Mouse (Mus musculus): ENCODE results near the gene Vmn1r15. TPM values are rescaled to one million over a fixed set of nuclear protein-coding genes. Genes with fewer than 3 reads are reported as not detected.

Vmn1r15 gene
- polyA plus RNA-seq (2015; fragmentation: Nextera tagmentation; extraction: Ambion mirVana), result not detected in 2 replicates

GRCm38 (mm10) chr6:57257652-57258051 lies at the start of gene Vmn1r15:
Gene Vmn1r15, plus strand, starts transcription at chr6:57257952.
- Histone ChIP-seq H3K9me3 (replicated peaks) (no peaks in the 10 kb centered on the region), H3K4me3 (no peak within 1 kb of the TSS), H3K36me3 (no peaks in the 10 kb centered on the region), H3K4me2 (no peak within 1 kb of the TSS), H3K27ac (no peak within 1 kb of the TSS), H3K4me1 (replicated peaks) (no peaks in the 10 kb centered on the region), H3K27me3 (no peaks in the 10 kb centered on the region), H3K9ac (no peak within 1 kb of the TSS)
- 63% methylated on average over 1 of the region's 1 CpGs for WGBS
- no peak for ATAC-seq (replicated peaks; ENCODE audit: insufficient number of reproducible peaks, insufficient read depth, low FRiP score, low read depth)

DNA sequence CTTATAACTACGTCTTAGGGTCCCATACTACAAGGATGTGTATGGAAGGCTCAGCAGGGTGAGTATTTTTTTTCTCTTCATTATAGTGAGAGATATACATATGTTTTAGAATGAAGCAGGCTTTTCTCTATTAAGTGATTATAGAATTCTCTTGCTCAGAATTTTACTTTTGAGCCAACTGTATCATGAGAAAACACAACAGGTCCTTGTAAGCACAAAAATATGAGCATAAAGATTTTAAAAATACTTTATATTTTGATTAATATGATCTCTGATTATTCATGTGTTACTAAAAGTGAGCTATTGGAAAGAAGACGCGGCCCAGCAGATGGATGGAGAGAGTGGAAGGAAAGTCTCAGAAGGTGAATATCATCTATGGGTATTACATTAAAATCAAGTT lies 26.4 kb upstream of the Vmn1r15 start, which contains the start of gene Vmn1r14:
Gene Vmn1r14, plus strand, starts transcription at position 301 of the 400 bp plus-strand sequence.
- Histone ChIP-seq H3K36me3 (no peaks in the 10 kb centered on the region), H3K9ac (no peak within 1 kb of the TSS), H3K9me3 (replicated peaks) (no peaks in the 10 kb centered on the region), H3K4me3 (no peak within 1 kb of the TSS), H3K4me2 (no peak within 1 kb of the TSS), H3K4me1 (replicated peaks) (no peaks in the 10 kb centered on the region), H3K27me3 (no peaks in the 10 kb centered on the region), H3K27ac (no peak within 1 kb of the TSS)
- 85% methylated on average over 3 of the region's 3 CpGs for WGBS
- no peak for ATAC-seq (replicated peaks; ENCODE audit: insufficient number of reproducible peaks, insufficient read depth, low FRiP score, low read depth)

DNA sequence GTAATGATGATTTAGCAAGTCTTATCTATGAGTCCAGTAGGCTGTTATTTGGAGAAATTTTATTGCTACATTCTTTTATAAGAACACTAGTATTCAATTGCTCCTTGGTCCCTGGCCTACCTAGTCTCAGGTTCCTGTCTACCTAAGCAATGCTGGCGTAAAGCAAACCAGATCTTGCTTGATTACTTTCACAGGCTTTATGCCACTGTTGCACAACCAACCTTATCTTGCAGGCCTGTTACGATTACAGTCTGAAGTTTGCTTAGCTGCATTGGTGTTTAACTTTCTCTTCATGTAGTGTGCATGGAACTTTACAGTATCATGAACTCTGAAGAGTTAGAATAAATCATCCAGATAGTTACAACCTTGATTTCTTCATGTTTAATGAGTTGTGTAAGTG lies 3.2 kb downstream of the Vmn1r15 start:
- Histone ChIP-seq H3K36me3 (no peaks in the 10 kb centered on the region), H3K27me3 (no peaks in the 10 kb centered on the region), H3K4me2 (no peak overlapping the region), H3K4me3 (no peak overlapping the region), H3K27ac (no peak overlapping the region), H3K9me3 (replicated peaks) (no peaks in the 10 kb centered on the region), H3K4me1 (replicated peaks) (no peaks in the 10 kb centered on the region), H3K9ac (no peak overlapping the region)
- 73% methylated on average over 2 of the region's 2 CpGs for WGBS
- no peak for ATAC-seq (replicated peaks; ENCODE audit: insufficient number of reproducible peaks, insufficient read depth, low FRiP score, low read depth)

DNA sequence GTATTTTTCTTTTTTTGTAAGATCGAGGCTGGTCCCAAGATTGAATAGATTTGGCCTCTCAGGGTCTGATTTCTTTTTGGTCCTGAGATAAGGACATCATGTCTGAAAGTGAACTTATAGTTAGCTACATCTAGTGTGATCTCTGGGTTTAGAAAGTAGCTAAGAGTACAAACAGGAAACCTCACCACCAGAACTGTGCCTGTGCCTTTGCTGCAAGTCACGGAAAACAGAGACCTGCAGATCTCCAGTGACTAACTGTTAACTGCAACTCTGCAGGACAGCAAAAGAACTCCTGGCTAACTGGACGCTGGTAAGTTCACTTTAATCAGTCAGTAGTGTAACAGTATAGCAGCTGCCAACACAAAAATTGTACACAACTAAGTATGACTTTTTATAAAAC lies 14.1 kb downstream of the Vmn1r15 start:
- H3K4me3 ChIP-seq, result no peak overlapping the region
- no peaks in the 10 kb centered on the region for H3K36me3 ChIP-seq
- H3K27me3 ChIP-seq, result no peaks in the 10 kb centered on the region
- no peak overlapping the region for H3K4me2 ChIP-seq
- no peaks in the 10 kb centered on the region for H3K4me1 ChIP-seq (replicated peaks)
- no peak for ATAC-seq (replicated peaks; ENCODE audit: insufficient number of reproducible peaks, insufficient read depth, low FRiP score, low read depth)
- no peaks in the 10 kb centered on the region for H3K9me3 ChIP-seq (replicated peaks)
- WGBS, result 59% methylated on average over 3 of the region's 3 CpGs
- no peak overlapping the region for H3K9ac ChIP-seq
- H3K27ac ChIP-seq, result no peak overlapping the region

DNA sequence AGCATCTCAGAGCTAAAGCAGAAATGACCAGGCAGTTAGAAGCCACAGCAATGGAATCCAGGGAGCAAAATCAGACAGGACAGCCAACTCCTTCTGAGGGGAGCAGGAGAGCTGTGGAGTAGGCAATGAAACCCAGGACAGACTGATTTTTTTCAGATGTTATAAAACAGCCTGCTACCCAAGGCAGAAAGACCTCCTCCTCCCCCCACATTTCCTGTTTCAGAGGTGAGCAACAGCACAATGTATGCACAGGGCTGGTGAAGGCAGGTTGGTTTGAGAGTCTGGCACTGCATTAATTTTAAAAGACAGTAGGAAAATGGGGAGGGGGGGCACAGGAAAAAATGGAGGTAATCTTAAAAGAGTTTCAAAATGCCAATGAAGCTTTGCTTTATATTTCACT lies 14.8 kb downstream of the Vmn1r15 start:
- ATAC-seq (replicated peaks; ENCODE audit: insufficient number of reproducible peaks, insufficient read depth, low FRiP score, low read depth), result no peak
- no peaks in the 10 kb centered on the region for H3K27me3 ChIP-seq
- no peaks in the 10 kb centered on the region for H3K36me3 ChIP-seq
- H3K27ac ChIP-seq, result no peak overlapping the region
- no peak overlapping the region for H3K4me3 ChIP-seq
- H3K9ac ChIP-seq, result no peak overlapping the region
- H3K4me2 ChIP-seq, result no peak overlapping the region
- no peaks in the 10 kb centered on the region for H3K9me3 ChIP-seq (replicated peaks)
- H3K4me1 ChIP-seq (replicated peaks), result no peaks in the 10 kb centered on the region

DNA sequence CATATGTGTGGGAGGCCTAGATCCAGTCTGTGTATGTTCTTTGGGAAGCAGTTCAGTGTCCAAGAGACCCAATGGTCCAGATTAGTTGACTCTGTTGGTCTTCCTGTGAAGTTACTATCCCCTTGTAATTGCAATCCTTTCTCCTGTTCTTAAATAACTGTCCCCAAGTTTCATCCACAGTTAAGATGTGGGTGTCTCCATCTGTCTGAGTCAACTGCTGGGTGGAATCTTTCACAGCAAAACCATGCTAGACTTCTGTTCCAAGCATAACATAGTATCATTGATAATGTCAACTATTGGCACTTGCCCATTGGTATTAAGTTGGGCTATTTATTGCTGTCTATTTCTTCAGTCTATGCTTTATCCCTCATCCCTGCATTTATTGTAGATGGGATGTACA lies 21.2 kb downstream of the Vmn1r15 start:
- no peak overlapping the region for H3K27ac ChIP-seq
- H3K4me2 ChIP-seq, result no peak overlapping the region
- H3K4me3 ChIP-seq, result no peak overlapping the region
- H3K36me3 ChIP-seq, result no peaks in the 10 kb centered on the region
- H3K9me3 ChIP-seq (replicated peaks), result no peaks in the 10 kb centered on the region
- no peaks in the 10 kb centered on the region for H3K4me1 ChIP-seq (replicated peaks)
- H3K9ac ChIP-seq, result no peak overlapping the region
- no peak for ATAC-seq (replicated peaks; ENCODE audit: insufficient number of reproducible peaks, insufficient read depth, low FRiP score, low read depth)
- H3K27me3 ChIP-seq, result no peaks in the 10 kb centered on the region

Other genes with a start within 250 kb of the Vmn1r15 start
- not detected in 2 replicates for gene Vmn1r7, start 232.6 kb upstream of the Vmn1r15 start, polyA plus RNA-seq (2015; fragmentation: Nextera tagmentation; extraction: Ambion mirVana)
- gene Vmn1r8, start 225.7 kb upstream of the Vmn1r15 start, polyA plus RNA-seq (2015; fragmentation: Nextera tagmentation; extraction: Ambion mirVana), result not detected in 2 replicates
- gene Vmn1r9, start 191.2 kb upstream of the Vmn1r15 start, polyA plus RNA-seq (2015; fragmentation: Nextera tagmentation; extraction: Ambion mirVana), result not detected in 2 replicates
- gene Vmn1r10, start 148.5 kb upstream of the Vmn1r15 start, polyA plus RNA-seq (2015; fragmentation: Nextera tagmentation; extraction: Ambion mirVana), result not detected in 2 replicates
- not detected in 2 replicates for gene Vmn1r11, start 124.5 kb upstream of the Vmn1r15 start, polyA plus RNA-seq (2015; fragmentation: Nextera tagmentation; extraction: Ambion mirVana)
- not detected in 2 replicates for gene Vmn1r12, start 101.0 kb upstream of the Vmn1r15 start, polyA plus RNA-seq (2015; fragmentation: Nextera tagmentation; extraction: Ambion mirVana)
- not detected in 2 replicates for gene Vmn1r13, start 54.7 kb upstream of the Vmn1r15 start, polyA plus RNA-seq (2015; fragmentation: Nextera tagmentation; extraction: Ambion mirVana)
- not detected in 2 replicates for gene Vmn1r14, start 26.3 kb upstream of the Vmn1r15 start, polyA plus RNA-seq (2015; fragmentation: Nextera tagmentation; extraction: Ambion mirVana)
- gene Vmn1r16, start 71.5 kb downstream of the Vmn1r15 start, polyA plus RNA-seq (2015; fragmentation: Nextera tagmentation; extraction: Ambion mirVana), result not detected in 2 replicates
- gene Vmn1r17, start 105.8 kb downstream of the Vmn1r15 start, polyA plus RNA-seq (2015; fragmentation: Nextera tagmentation; extraction: Ambion mirVana), result not detected in 2 replicates
- gene Vmn1r18, start 137.8 kb downstream of the Vmn1r15 start, polyA plus RNA-seq (2015; fragmentation: Nextera tagmentation; extraction: Ambion mirVana), result not detected in 2 replicates
- gene Vmn1r19, start 145.8 kb downstream of the Vmn1r15 start, polyA plus RNA-seq (2015; fragmentation: Nextera tagmentation; extraction: Ambion mirVana), result not detected in 2 replicates
- gene Vmn1r20, start 171.0 kb downstream of the Vmn1r15 start, polyA plus RNA-seq (2015; fragmentation: Nextera tagmentation; extraction: Ambion mirVana), result 0.04 TPM in 1 of 2 replicates, not detected in the other